Mouse (Mus musculus) CH12.LX (cell line): ENCODE data around the gene Celf5. TPM values are rescaled to one million over a fixed set of nuclear protein-coding genes. Genes with fewer than 3 reads are reported as not detected.
A peak's percentile ranks its signal among the peaks of the same experiment; 100 is the strongest.

ENCODE experiments used
- DNase-seq: peaks from one replicate; pipeline ENCODE4 v3.0.0-alpha.2; 2013; ENCODE audit errors: extremely low read depth
- H3K27ac ChIP-seq: 2 replicates; pipeline ENCODE4 v1.5.1; 2012; ENCODE audit warnings: low read depth, mild to moderate bottlenecking, control low read depth, moderate library complexity; ENCODE audit not compliant: insufficient read depth
- H3K27me3 ChIP-seq: replicated peaks from 2 replicates; pipeline ENCODE3; 2012; ENCODE audit warnings: inconsistent platforms
- H3K36me3 ChIP-seq, 2 experiments: replicated peaks in 1 of 2; 2 replicates each; pipeline versions ENCODE3 to v1.6.1; 2012; ENCODE audit warnings: inconsistent platforms in 1 of 2, low read length in 1 of 2, mild to moderate bottlenecking in 1 of 2, mixed read lengths in 1 of 2, moderate library complexity in 1 of 2; ENCODE audit not compliant: control insufficient read depth in 1 of 2, insufficient read depth in 1 of 2
- H3K4me1 ChIP-seq, 2 experiments: 2 replicates each; pipeline ENCODE4 v1.6.1; 2012; ENCODE audit warnings: inconsistent platforms in 1 of 2, moderate library complexity in 1 of 2; ENCODE audit not compliant: insufficient read depth in 2 of 2, control insufficient read depth in 1 of 2
- H3K4me2 ChIP-seq: 2 replicates; pipeline ENCODE4 v1.6.1; 2012; ENCODE audit warnings: low read depth, mild to moderate bottlenecking, control low read depth; ENCODE audit not compliant: poor library complexity, insufficient read depth, severe bottlenecking
- H3K4me3 ChIP-seq, 3 experiments: fragments of 150-350 bp in 1 of 3; sonication (generic) in 1 of 3; replicated peaks in 1 of 3; 2 replicates each; pipeline versions ENCODE3 to v1.5.1; 2011 to 2012; ENCODE audit warnings: low read depth in 2 of 3, low read length in 2 of 3, mild to moderate bottlenecking in 2 of 3, moderate library complexity in 2 of 3, control low read depth in 1 of 3, improper control_type of control experiment in 1 of 3, inconsistent platforms in 1 of 3, mixed read lengths in 1 of 3; ENCODE audit not compliant: poor library complexity in 1 of 3
- H3K79me2 ChIP-seq: replicated peaks from 2 replicates; pipeline ENCODE4 v1.6.1; 2012; ENCODE audit warnings: mild to moderate bottlenecking, moderate library complexity; ENCODE audit not compliant: control insufficient read depth, poor library complexity, insufficient read depth, severe bottlenecking; ENCODE audit errors: extremely low read depth
- H3K9ac ChIP-seq: 2 replicates; pipeline ENCODE4 v1.6.1; 2012; ENCODE audit warnings: low read depth, mild to moderate bottlenecking, control low read depth, moderate library complexity; ENCODE audit not compliant: insufficient read depth
- H3K9me3 ChIP-seq: replicated peaks from 2 replicates; pipeline ENCODE3; 2012; ENCODE audit warnings: low read length, inconsistent platforms, mixed read lengths
- BHLHE40 ChIP-seq: IDR thresholded peaks from 2 replicates; pipeline ENCODE4 v1.6.1; 2011; ENCODE audit warnings: mild to moderate bottlenecking, low read depth, low read length, improper control_type of control experiment
- ELF1 ChIP-seq: IDR thresholded peaks from 2 replicates; pipeline ENCODE4 v1.6.1; 2014; ENCODE audit warnings: low read depth, mild to moderate bottlenecking, inconsistent platforms, low read length, improper control_type of control experiment
- EP300 ChIP-seq: IDR thresholded peaks from 2 replicates; pipeline ENCODE4 v1.6.1; 2011; ENCODE audit warnings: low read length, improper control_type of control experiment
- ETS1 ChIP-seq: conservative IDR thresholded peaks from 2 replicates; pipeline ENCODE4 v1.6.1; 2012; ENCODE audit warnings: low read depth, mild to moderate bottlenecking, inconsistent platforms, low read length, improper control_type of control experiment, moderate library complexity
- GABPA ChIP-seq: IDR thresholded peaks from 2 replicates; pipeline ENCODE4 v1.6.1; 2012; ENCODE audit warnings: low read depth, low read length, improper control_type of control experiment, inconsistent platforms; ENCODE audit not compliant: insufficient replicate concordance
- HCFC1 ChIP-seq: IDR thresholded peaks from 2 replicates; pipeline ENCODE4 v1.6.1; 2012; ENCODE audit warnings: low read depth, mild to moderate bottlenecking, inconsistent platforms, low read length, improper control_type of control experiment
- JUN ChIP-seq: IDR thresholded peaks from 2 replicates; pipeline ENCODE4 v1.6.1; 2011; ENCODE audit warnings: low read depth, mild to moderate bottlenecking, low read length, improper control_type of control experiment, moderate library complexity; ENCODE audit not compliant: insufficient read depth
- KAT2A ChIP-seq: IDR thresholded peaks from 2 replicates; pipeline ENCODE4 v1.6.1; 2012; ENCODE audit warnings: low read length, improper control_type of control experiment, inconsistent platforms; ENCODE audit not compliant: insufficient replicate concordance
- MAZ ChIP-seq: IDR thresholded peaks from 2 replicates; pipeline ENCODE4 v1.6.1; 2012; ENCODE audit warnings: low read depth, mild to moderate bottlenecking, inconsistent platforms, low read length, improper control_type of control experiment, moderate library complexity
- MEF2A ChIP-seq: IDR thresholded peaks from 2 replicates; pipeline ENCODE4 v1.6.1; 2014; ENCODE audit warnings: low read depth, mild to moderate bottlenecking, inconsistent platforms, low read length, improper control_type of control experiment, borderline replicate concordance
- MXI1 ChIP-seq: IDR thresholded peaks from 2 replicates; pipeline ENCODE4 v1.6.1; 2011; ENCODE audit warnings: mild to moderate bottlenecking, low read depth, low read length, improper control_type of control experiment
- NELFE ChIP-seq: IDR thresholded peaks from 2 replicates; pipeline ENCODE4 v1.6.1; 2011; ENCODE audit warnings: low read depth, low read length, improper control_type of control experiment
- POLR2A ChIP-seq: IDR thresholded peaks from 2 replicates; pipeline ENCODE4 v1.6.1; 2011; ENCODE audit warnings: low read depth, mild to moderate bottlenecking, improper control_type of control experiment, low read length
- POLR2AphosphoS2 ChIP-seq: IDR thresholded peaks from 2 replicates; pipeline ENCODE4 v1.6.1; 2011; ENCODE audit warnings: low read depth, low read length, improper control_type of control experiment
- RAD21 ChIP-seq: IDR thresholded peaks from 2 replicates; pipeline ENCODE4 v1.6.1; 2011; ENCODE audit warnings: low read depth, mild to moderate bottlenecking, low read length, improper control_type of control experiment, moderate library complexity
- RCOR1 ChIP-seq: conservative IDR thresholded peaks from 2 replicates; pipeline ENCODE4 v1.6.1; 2012; ENCODE audit warnings: low read depth, mild to moderate bottlenecking, inconsistent platforms, low read length, improper control_type of control experiment
- SIN3A ChIP-seq: IDR thresholded peaks from 2 replicates; pipeline ENCODE4 v1.6.1; 2012; ENCODE audit warnings: low read length, improper control_type of control experiment, inconsistent platforms
- TBP ChIP-seq: conservative IDR thresholded peaks from 2 replicates; pipeline ENCODE4 v1.6.1; 2011; ENCODE audit warnings: low read depth, low read length, improper control_type of control experiment
- TCF12 ChIP-seq: IDR thresholded peaks from 2 replicates; pipeline ENCODE4 v1.6.1; 2014; ENCODE audit warnings: low read depth, mild to moderate bottlenecking, inconsistent platforms, low read length, improper control_type of control experiment
- USF1 ChIP-seq: IDR thresholded peaks from 2 replicates; pipeline ENCODE4 v1.6.1; 2014; ENCODE audit warnings: low read depth, mild to moderate bottlenecking, inconsistent platforms, low read length, improper control_type of control experiment
- USF2 ChIP-seq: conservative IDR thresholded peaks from 2 replicates; pipeline ENCODE4 v1.6.1; 2011; ENCODE audit warnings: low read depth, low read length, improper control_type of control experiment
- ZMIZ1 ChIP-seq: IDR thresholded peaks from 2 replicates; pipeline ENCODE4 v1.6.1; 2012; ENCODE audit warnings: low read depth, mild to moderate bottlenecking, inconsistent platforms, low read length, improper control_type of control experiment
- dilution Hi-C: fragments of 300-500 bp; cut with MboI; formaldehyde crosslinking; loops from 2 replicates; pipeline ENCODE4 v1.14.3; 2020; ENCODE audit warnings: low sequenced_read_pairs; ENCODE audit not compliant: extremely low pct_unique_long_range_greater_than_20kb, extremely low pct_ligation_motif_present
- in situ Hi-C: fragments of 300-500 bp; cut with MboI; formaldehyde crosslinking; loops from 3 replicates; pipeline ENCODE4 v1.14.3; 2019; ENCODE audit warnings: low sequenced_read_pairs, low pct_ligation_motif_present, low pct_unique_long_range_greater_than_20kb, mixed read lengths
- polyA plus RNA-seq: library from polyadenylated mRNA; unstranded; fragments of >175 nt; gene quantifications from 2 replicates; pipeline ENCODE4 v1.2.1, GENCODE M21; 2012; ENCODE audit warnings: low read depth; ENCODE audit not compliant: insufficient read length
- total RNA-seq, 2 experiments: library from RNA; depleted of rRNA; stranded (reverse); fragments of 300-350 nt in 1 of 2; fragments of >200 nt in 1 of 2; gene quantifications; 2 replicates each; pipeline ENCODE4 v1.2.3; 2012 to 2014

Celf5 gene
- total and polyA plus RNA-seq, 3 experiments: 0.07 to 0.08 TPM; not detected in 1

- DNase-seq: peak; percentile 97
- peak overlapping the region; percentile 94 for H3K9ac ChIP-seq
- in situ Hi-C loops (no loop called here), dilution Hi-C loops (no loop called here)
- no peaks in the 10 kb centered on the region for H3K9me3 ChIP-seq
- no peaks in the 10 kb centered on the region for H3K36me3 ChIP-seq
- peaks cover 38% of the 10 kb centered on the region for H3K27me3 ChIP-seq
- peak overlapping the region; percentile 73 for H3K4me2 ChIP-seq
- TF ChIP-seq EP300: no peak
- no peak for TF ChIP-seq RAD21
- no peak for TF ChIP-seq POLR2AphosphoS2
- peak; percentile 29 for TF ChIP-seq MXI1
- peak; percentile 30; the same call in 1 of the 2 replicates for TF ChIP-seq TCF12
- TF ChIP-seq GABPA: no peak
- 0 out of 2 replicates have a peak, but pooled peaks have one; percentile 29 for TF ChIP-seq NELFE
- no peak for TF ChIP-seq USF2
- peak; percentile 16; the same call in 1 of the 2 replicates for TF ChIP-seq SIN3A
- TF ChIP-seq POLR2A: no peak
- TF ChIP-seq JUN: no peak
- TF ChIP-seq HCFC1: no peak
- peak; percentile 31; the same call in 1 of the 2 replicates for TF ChIP-seq BHLHE40
- TF ChIP-seq ETS1: peak; percentile 12; the same call in 1 of the 2 replicates
- TF ChIP-seq MEF2A: no peak
- TF ChIP-seq USF1: no peak
- peak; percentile 64; the same call in 1 of the 2 replicates for TF ChIP-seq MAZ
- 0 out of 2 replicates have a peak, but pooled peaks have one; percentile 18 for TF ChIP-seq ELF1
- TF ChIP-seq KAT2A: 0 out of 2 replicates have a peak, but pooled peaks have one; percentile 17
- TF ChIP-seq TBP: 0 out of 2 replicates have a peak, but pooled peaks have one; percentile 51
- no peak for TF ChIP-seq ZMIZ1
- TF ChIP-seq RCOR1: 0 out of 2 replicates have a peak, but pooled peaks have one; percentile 7
- H3K79me2 ChIP-seq: peaks cover 16% of the 10 kb centered on the region
- H3K4me1 ChIP-seq: peaks cover 41 to 71% of the 10 kb centered on the region in 2 experiments
- peak overlapping the region; percentile 41 to 74 (median 64) for H3K4me3 ChIP-seq
- H3K27ac ChIP-seq: peak overlapping the region; percentile 95
These were observed 52.9 kb downstream of the Celf5 start for GRCm38 (mm10) chr10:81429605-81430061.
